Mouse (Mus musculus): Measurements from ENCODE around the gene Igfbp4. TPM values are rescaled to one million over a fixed set of nuclear protein-coding genes. Genes with fewer than 3 reads are reported as not detected.

Igfbp4 gene
- polyA plus RNA-seq, 1 experiment from 2014 or later = 428 TPM

GRCm38 (mm10) chr11:99023500-99024467 is 17.3 kb upstream of the Igfbp4 start, which contains the start of gene Top2a:
TSS of gene Top2a (minus strand) at chr11:99024189.
- peak; percentile 96 for ATAC-seq (ENCODE audit: low FRiP score)
- Histone ChIP-seq H3K9me3 (replicated peaks) (no peaks in the 10 kb centered on the region), H3K4me3 (peak within 1 kb of the TSS; percentile 69), H3K4me2 (replicated peaks) (peak within 1 kb of the TSS; percentile 72), H3K27me3 (no peaks in the 10 kb centered on the region), H3K4me1 (peaks cover 18% of the 10 kb centered on the region), H3K36me3 (peaks cover 17% of the 10 kb centered on the region), H3K9ac (peak within 1 kb of the TSS; percentile 69), H3K27ac (peak within 1 kb of the TSS; percentile 8)
- WGBS = under 1% methylated on average over 54 of the region's 54 CpGs

- Histone ChIP-seq H3K27ac (no peak overlapping the region), H3K27me3 (no peaks in the 10 kb centered on the region), H3K36me3 (peaks cover 15% of the 10 kb centered on the region), H3K4me1 (peaks cover 18% of the 10 kb centered on the region), H3K9ac (no peak overlapping the region), H3K4me2 (replicated peaks) (peak overlapping the region; percentile 39), H3K4me3 (peak overlapping the region; percentile 69), H3K9me3 (replicated peaks) (no peaks in the 10 kb centered on the region)
- peak; percentile 45 for ATAC-seq (ENCODE audit: low FRiP score)
- 47% methylated on average over 18 of the region's 18 CpGs for WGBS
Measured at GRCm38 (mm10) chr11:99024468-99025134, 16.4 kb upstream of the Igfbp4 start.

GRCm38 (mm10) chr11:99025878-99026277 is 15.2 kb upstream of the Igfbp4 start:
- no peaks in the 10 kb centered on the region for H3K27me3 ChIP-seq
- H3K4me1 ChIP-seq = peaks cover 18% of the 10 kb centered on the region
- no peak overlapping the region for H3K4me3 ChIP-seq
- WGBS = 78% methylated on average over 6 of the region's 6 CpGs
- no peaks in the 10 kb centered on the region for H3K9me3 ChIP-seq (replicated peaks)
- no peak overlapping the region for H3K9ac ChIP-seq
- H3K4me2 ChIP-seq (replicated peaks) = no peak overlapping the region
- peaks cover 6% of the 10 kb centered on the region; the same call in 1 of the 2 replicates for H3K36me3 ChIP-seq
- H3K27ac ChIP-seq = no peak overlapping the region
- ATAC-seq (ENCODE audit: low FRiP score) = no peak

- Histone ChIP-seq H3K27ac (no peak overlapping the region), H3K36me3 (no peaks in the 10 kb centered on the region), H3K9ac (no peak overlapping the region), H3K9me3 (replicated peaks) (no peaks in the 10 kb centered on the region), H3K4me2 (replicated peaks) (no peak overlapping the region), H3K4me3 (no peak overlapping the region), H3K4me1 (peaks cover 15% of the 10 kb centered on the region), H3K27me3 (no peaks in the 10 kb centered on the region)
- WGBS = 86% methylated on average over 12 of the region's 12 CpGs
- no peak for ATAC-seq (ENCODE audit: low FRiP score)
Measured at GRCm38 (mm10) chr11:99026899-99027440, 14.1 kb upstream of the Igfbp4 start.

DNA sequence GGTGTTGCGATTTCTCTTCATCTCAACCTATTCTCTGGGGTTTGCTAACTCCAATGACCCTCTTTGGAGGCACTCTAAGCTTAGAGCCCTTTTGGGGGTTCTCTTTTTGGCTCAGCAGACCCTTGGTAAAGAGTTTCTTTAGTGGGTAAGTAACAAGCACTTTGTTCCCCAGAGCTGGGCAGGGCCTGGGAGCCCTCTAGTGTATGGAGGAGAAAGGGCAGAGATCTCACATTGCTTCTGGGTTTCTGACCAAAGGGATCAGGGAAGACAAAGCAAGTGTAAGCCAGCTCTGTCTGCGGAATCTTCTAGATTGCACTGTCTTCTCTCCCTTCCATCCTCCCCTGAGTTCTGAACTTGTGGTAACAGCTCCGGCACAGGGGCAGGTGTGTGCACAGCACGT is 5.7 kb upstream of the Igfbp4 start:
- H3K27ac ChIP-seq = no peak overlapping the region
- H3K4me2 ChIP-seq (replicated peaks) = no peak overlapping the region
- H3K4me3 ChIP-seq = no peak overlapping the region
- H3K36me3 ChIP-seq = no peaks in the 10 kb centered on the region
- no peak overlapping the region for H3K9ac ChIP-seq
- H3K9me3 ChIP-seq (replicated peaks) = no peaks in the 10 kb centered on the region
- ATAC-seq (ENCODE audit: low FRiP score) = no peak
- H3K27me3 ChIP-seq = peaks cover 4% of the 10 kb centered on the region; the same call in 1 of the 2 replicates
- peaks cover under 1% of the 10 kb centered on the region for H3K4me1 ChIP-seq
- 79% methylated on average over 4 of the region's 4 CpGs for WGBS

DNA sequence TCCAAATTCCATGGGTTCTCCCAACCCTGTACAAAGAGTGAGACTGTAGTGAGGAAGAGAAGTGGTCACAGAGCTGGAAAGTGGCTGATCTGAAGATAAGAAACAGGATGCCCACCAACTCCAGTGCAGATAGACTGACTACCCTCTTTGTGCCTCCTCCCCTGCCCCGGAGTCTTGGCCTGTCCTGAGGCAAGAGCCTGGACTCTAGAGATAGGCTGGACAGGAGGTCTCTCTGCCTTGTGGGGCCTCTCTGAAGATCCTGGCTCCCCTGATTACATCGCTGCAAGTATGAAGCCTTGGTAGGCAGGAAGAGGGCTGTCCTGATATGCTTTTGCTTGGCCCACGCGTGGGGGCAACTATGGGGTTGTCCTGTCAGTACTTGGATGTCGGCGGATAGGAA is 4.8 kb upstream of the Igfbp4 start:
- Histone ChIP-seq H3K36me3 (no peaks in the 10 kb centered on the region), H3K27ac (no peak overlapping the region), H3K9me3 (replicated peaks) (no peaks in the 10 kb centered on the region), H3K4me1 (peaks cover 7% of the 10 kb centered on the region), H3K9ac (no peak overlapping the region), H3K27me3 (peaks cover 4% of the 10 kb centered on the region; the same call in 1 of the 2 replicates), H3K4me2 (replicated peaks) (no peak overlapping the region), H3K4me3 (no peak overlapping the region)
- no peak for ATAC-seq (ENCODE audit: low FRiP score)
- WGBS = 89% methylated on average over 6 of the region's 6 CpGs

DNA sequence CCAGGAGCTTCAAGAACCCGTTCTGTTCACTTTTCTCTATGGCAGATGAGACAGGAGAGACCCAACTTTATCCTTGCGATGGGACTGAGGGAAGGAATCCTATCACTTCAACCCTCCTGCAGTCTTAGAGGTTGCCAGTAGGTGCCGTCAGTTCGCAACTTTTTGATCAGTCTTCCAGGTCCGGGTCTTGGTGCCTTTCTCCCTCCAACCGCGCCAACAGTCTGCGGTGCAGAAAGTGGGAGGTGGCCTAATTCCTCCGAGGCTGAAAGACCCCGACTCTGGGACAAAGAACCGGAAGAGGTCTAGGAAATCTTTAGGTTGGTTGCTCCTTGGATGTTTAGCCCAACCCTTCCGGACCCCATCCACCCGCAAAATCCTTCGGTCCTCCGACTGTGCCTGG is 1.3 kb upstream of the Igfbp4 start:
- peaks cover 32% of the 10 kb centered on the region for H3K4me1 ChIP-seq
- WGBS = 1% methylated on average over 15 of the region's 15 CpGs
- H3K27me3 ChIP-seq = no peaks in the 10 kb centered on the region
- no peaks in the 10 kb centered on the region for H3K9me3 ChIP-seq (replicated peaks)
- no peaks in the 10 kb centered on the region for H3K36me3 ChIP-seq
- peak; percentile 80 for ATAC-seq (ENCODE audit: low FRiP score)
- H3K4me2 ChIP-seq (replicated peaks) = peak overlapping the region; percentile 95
- peak overlapping the region; percentile 65 for H3K4me3 ChIP-seq
- peak overlapping the region; percentile 91 for H3K27ac ChIP-seq
- peak overlapping the region; percentile 88 for H3K9ac ChIP-seq

DNA sequence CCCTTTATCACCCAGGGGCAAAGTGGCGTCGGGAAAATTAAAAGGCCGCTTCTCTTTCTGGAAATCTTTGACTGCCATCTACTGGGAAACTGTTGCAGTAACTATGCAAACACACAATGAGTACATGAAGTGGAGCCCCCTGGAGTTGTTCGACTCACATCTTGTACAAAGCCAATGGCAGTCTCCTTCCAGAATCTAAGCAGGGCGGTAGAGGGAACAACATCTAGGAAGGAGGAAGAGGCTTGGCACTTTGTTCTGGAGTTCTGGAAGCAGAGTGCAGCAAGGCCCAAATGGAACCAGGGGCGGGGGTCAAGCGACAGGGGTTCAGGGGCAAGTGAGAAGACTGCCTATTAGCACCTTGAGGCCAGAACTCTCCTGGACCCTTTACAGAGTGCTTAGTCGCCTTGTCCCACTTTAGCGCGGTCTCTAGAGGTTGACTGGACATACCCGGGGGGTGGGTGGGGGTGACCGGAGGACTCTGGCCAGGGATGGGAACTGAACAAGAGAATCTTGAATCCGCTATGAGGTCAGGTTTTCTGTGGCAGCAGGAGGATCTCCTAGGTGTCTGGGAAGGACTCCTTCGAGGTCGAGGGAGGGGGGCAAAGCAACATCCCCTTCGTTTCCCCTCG is 584 bp upstream of the Igfbp4 start:
- peak; percentile 41 for ATAC-seq (ENCODE audit: low FRiP score)
- H3K27me3 ChIP-seq = no peaks in the 10 kb centered on the region
- H3K9ac ChIP-seq = peak overlapping the region; percentile 88
- no peaks in the 10 kb centered on the region for H3K9me3 ChIP-seq (replicated peaks)
- WGBS = under 1% methylated on average over 17 of the region's 17 CpGs
- H3K4me2 ChIP-seq (replicated peaks) = peak overlapping the region; percentile 95
- peak overlapping the region; percentile 91 for H3K27ac ChIP-seq
- H3K4me3 ChIP-seq = peak overlapping the region; percentile 65
- H3K4me1 ChIP-seq = peaks cover 39% of the 10 kb centered on the region
- no peaks in the 10 kb centered on the region for H3K36me3 ChIP-seq

DNA sequence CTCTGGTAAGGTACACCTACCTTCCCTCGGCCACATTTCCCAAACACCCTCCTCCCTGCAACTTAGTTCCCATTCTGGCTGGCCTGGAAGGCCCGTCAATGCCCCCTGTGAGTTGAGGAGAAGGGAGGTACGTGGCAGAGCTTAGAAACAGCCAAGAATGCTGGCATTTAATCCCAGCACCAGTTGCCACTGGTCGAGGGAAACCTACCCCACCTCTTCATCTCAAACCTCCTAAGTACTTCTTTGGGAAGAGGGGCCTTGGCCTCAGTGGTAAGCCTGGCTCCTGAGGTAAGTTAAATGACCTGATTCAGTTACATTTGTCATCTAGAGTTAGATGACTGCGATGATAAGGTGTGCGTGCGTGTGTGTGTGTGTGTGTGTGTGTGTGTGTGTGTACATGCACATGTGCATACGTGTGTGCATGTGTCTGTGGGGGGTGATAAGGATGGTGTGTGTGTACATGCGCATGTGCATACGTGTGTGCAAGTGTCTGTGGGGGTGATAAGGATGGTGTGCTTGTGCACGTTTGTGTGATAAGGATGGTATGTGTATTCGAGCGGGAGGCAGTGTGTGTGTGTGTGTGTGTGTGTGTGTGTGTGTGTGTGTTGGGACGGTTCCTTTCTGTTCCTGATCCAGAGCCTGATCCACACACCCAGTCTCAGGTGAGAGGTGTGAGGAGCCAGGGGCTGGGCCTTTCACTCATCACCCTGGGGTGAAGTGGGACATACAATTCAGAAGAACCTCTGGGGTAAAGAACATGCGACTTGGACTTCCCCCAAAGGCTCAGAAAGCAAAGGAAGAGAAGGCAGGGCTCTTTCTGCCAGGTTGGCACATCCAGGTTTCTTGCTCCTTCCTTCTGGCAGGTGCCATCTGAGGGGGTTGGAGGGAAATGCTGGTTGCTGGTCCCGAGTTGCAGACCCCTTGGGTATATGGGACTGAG is 1.1 kb downstream of the Igfbp4 start:
- no peak for ATAC-seq (ENCODE audit: low FRiP score)
- H3K4me3 ChIP-seq = peak overlapping the region; percentile 65
- peak overlapping the region; percentile 88 for H3K9ac ChIP-seq
- no peaks in the 10 kb centered on the region for H3K27me3 ChIP-seq
- H3K36me3 ChIP-seq = no peaks in the 10 kb centered on the region
- 52% methylated on average over 16 of the region's 16 CpGs for WGBS
- peak overlapping the region; percentile 91 for H3K27ac ChIP-seq
- H3K9me3 ChIP-seq (replicated peaks) = no peaks in the 10 kb centered on the region
- H3K4me1 ChIP-seq = peaks cover 53% of the 10 kb centered on the region
- H3K4me2 ChIP-seq (replicated peaks) = peak overlapping the region; percentile 95

DNA sequence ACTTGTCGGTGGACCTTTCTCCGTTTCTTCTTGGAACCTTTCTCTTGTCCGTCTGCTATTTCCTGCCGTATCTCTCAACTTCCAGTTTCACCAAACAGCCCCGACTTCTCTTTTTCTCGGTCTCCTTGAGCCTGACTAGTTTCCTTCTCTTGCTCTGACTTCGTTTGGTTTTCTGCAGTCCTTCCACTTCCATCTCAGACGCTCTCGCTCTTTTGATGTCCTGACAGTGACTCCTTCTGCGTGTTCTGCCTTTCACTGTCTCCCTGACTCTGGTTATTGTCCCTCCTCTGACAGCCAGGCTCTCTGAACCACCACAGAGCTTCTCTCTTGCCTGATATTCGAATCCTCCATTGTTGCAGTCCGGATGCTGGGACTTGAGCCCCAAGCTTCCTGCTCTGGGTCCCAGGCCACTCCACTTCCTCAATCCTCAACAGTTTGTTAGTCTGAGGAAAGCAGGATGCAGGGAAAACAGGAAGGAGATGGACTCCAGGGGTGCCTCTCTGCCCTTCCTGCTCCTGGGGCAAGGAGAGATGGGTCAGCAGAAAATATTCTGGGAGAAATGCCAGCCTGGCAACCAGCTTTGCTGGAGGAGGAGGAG is 1.9 kb downstream of the Igfbp4 start:
- Histone ChIP-seq H3K9me3 (replicated peaks) (no peaks in the 10 kb centered on the region), H3K27me3 (no peaks in the 10 kb centered on the region), H3K4me1 (peaks cover 62% of the 10 kb centered on the region), H3K9ac (peak overlapping the region; percentile 88), H3K36me3 (peaks cover 1% of the 10 kb centered on the region; the same call in 1 of the 2 replicates), H3K4me2 (replicated peaks) (peak overlapping the region; percentile 95), H3K4me3 (peak overlapping the region; percentile 65), H3K27ac (peak overlapping the region; percentile 91)
- no peak for ATAC-seq (ENCODE audit: low FRiP score)
- 49% methylated on average over 12 of the region's 12 CpGs for WGBS

GRCm38 (mm10) chr11:99043632-99044031 is 2.6 kb downstream of the Igfbp4 start:
- 83% methylated on average over 6 of the region's 6 CpGs for WGBS
- Histone ChIP-seq H3K27me3 (no peaks in the 10 kb centered on the region), H3K4me1 (peaks cover 64% of the 10 kb centered on the region), H3K27ac (no peak overlapping the region), H3K36me3 (peaks cover 8% of the 10 kb centered on the region), H3K4me2 (replicated peaks) (peak overlapping the region; percentile 26), H3K9ac (no peak overlapping the region), H3K4me3 (no peak overlapping the region), H3K9me3 (replicated peaks) (no peaks in the 10 kb centered on the region)
- no peak for ATAC-seq (ENCODE audit: low FRiP score)

Data from hindbrain, embryonic 12.5 days (tissue).